Mouse (Mus musculus): ENCODE measurements around the gene Kif26b.

Kif26b gene

DNA sequence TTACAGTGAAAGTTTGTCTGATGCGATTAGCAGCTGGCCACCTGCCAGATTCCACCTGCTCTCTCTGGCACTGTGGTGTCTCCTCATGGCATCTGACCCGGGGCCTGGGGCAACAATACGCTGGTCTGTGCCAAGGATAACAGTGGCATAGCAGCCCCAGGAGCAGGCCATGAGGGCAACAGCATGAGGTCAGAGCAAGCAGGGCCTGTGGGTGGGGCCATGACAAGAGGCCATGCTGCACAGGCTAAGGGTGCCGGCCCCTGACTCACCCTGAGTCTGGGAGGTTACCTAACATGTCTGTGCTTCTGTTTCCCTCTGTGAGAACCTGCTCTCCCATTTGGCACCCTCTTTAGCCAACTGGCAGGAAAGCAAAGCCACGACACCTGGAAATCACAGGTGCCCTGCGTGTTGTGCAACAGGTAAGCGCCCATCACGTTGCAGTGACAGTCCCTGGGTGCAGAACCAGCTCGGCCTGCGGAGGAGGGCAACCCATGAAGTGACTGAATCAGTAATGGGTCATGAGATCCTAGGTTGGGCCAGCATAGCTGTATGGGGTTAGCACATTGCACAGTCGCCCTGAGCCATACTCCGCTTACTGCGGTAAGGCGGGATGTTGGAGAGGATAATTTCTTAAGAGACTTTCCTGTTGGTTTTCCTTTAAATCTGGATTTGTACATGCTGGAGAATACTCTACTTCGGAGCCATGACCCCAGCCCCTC is 72.1 kb downstream of the Kif26b start:
- H3K36me3 ChIP-seq (ENCODE audit: control insufficient read depth, insufficient read depth, low read length, poor library complexity, severe bottlenecking), result no peaks in the 10 kb centered on the region
- DNase-seq (ENCODE audit: low read depth, low spot score), result no peak
- no peaks in the 10 kb centered on the region for H3K27me3 ChIP-seq (ENCODE audit: control insufficient read depth, insufficient read depth, low read length, poor library complexity, severe bottlenecking)

- H3K27me3 ChIP-seq (ENCODE audit: control insufficient read depth, insufficient read depth, low read length, poor library complexity, severe bottlenecking), result no peaks in the 10 kb centered on the region
- DNase-seq (ENCODE audit: low read depth, low spot score), result no peak
Observed at GRCm38 (mm10) chr1:178609151-178609775, 80.3 kb downstream of the Kif26b start.

GRCm38 (mm10) chr1:178611512-178611911 is 82.6 kb downstream of the Kif26b start:
- DNase-seq (ENCODE audit: low read depth, low spot score), result no peak
- no peaks in the 10 kb centered on the region for H3K27me3 ChIP-seq (ENCODE audit: control insufficient read depth, insufficient read depth, low read length, poor library complexity, severe bottlenecking)
- H3K36me3 ChIP-seq (ENCODE audit: control insufficient read depth, insufficient read depth, low read length, poor library complexity, severe bottlenecking), result no peaks in the 10 kb centered on the region

More at GRCm38 (mm10) chr1:178609151-178609775, 80.3 kb downstream of the Kif26b start:
- no peaks in the 10 kb centered on the region for H3K36me3 ChIP-seq (ENCODE audit: control insufficient read depth, insufficient read depth, low read length, poor library complexity, severe bottlenecking)

DNA sequence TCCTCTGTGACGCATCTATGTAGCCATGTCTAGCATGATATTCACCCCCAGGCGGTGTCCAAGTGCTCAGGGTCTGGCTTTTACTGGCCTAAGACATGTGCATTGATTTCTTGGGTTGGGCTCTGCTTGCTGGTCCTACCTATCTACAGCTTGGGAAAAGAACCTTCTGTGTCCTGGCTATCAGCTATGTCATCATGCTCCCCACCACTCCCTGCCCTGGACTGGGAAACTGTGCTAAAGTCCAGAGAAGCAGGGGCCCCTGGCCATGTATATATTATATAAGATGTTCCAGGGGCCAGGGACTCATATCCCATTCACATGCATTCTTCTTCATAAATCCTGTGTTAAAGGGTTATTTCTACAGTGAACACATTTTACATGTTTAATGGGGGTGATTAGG is 92.4 kb downstream of the Kif26b start:
- no peak for DNase-seq (ENCODE audit: low read depth, low spot score)
- H3K36me3 ChIP-seq (ENCODE audit: control insufficient read depth, insufficient read depth, low read length, poor library complexity, severe bottlenecking), result no peaks in the 10 kb centered on the region
- H3K27me3 ChIP-seq (ENCODE audit: control insufficient read depth, insufficient read depth, low read length, poor library complexity, severe bottlenecking), result no peaks in the 10 kb centered on the region

DNA sequence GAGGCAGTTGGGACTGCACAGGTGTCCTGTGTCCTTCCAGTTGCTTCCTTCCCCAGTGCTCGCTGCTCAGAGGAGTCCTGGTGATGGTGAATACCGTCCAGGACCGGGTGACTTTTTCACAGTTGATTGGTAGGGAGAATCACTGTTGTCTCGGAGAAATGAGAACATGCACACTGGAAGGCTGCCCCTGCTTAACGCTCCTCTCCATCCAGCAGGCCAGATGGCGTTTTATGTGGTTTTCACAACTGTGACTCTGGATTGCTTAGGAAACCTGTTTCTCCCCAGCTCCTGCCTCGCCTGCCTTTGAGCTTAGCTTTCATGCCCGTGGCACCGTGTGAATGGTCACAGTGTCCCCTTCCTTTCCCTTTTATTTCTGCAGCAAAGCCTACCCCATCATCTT is 95.0 kb downstream of the Kif26b start:
- DNase-seq (ENCODE audit: low read depth, low spot score), result no peak
- Histone ChIP-seq H3K36me3 (ENCODE audit: control insufficient read depth, insufficient read depth, low read length, poor library complexity, severe bottlenecking) (no peaks in the 10 kb centered on the region), H3K27me3 (ENCODE audit: control insufficient read depth, insufficient read depth, low read length, poor library complexity, severe bottlenecking) (no peaks in the 10 kb centered on the region)

GRCm38 (mm10) chr1:178626961-178627381 is 98.0 kb downstream of the Kif26b start:
- Histone ChIP-seq H3K27me3 (ENCODE audit: control insufficient read depth, insufficient read depth, low read length, poor library complexity, severe bottlenecking) (no peaks in the 10 kb centered on the region), H3K36me3 (ENCODE audit: control insufficient read depth, insufficient read depth, low read length, poor library complexity, severe bottlenecking) (no peaks in the 10 kb centered on the region)
- no peak for DNase-seq (ENCODE audit: low read depth, low spot score)

- H3K27me3 ChIP-seq (ENCODE audit: control insufficient read depth, insufficient read depth, low read length, poor library complexity, severe bottlenecking), result no peaks in the 10 kb centered on the region
- no peak for DNase-seq (ENCODE audit: low read depth, low spot score)
Observed at GRCm38 (mm10) chr1:178630042-178630441, 101.1 kb downstream of the Kif26b start.

GRCm38 (mm10) chr1:178631863-178632262 is 102.9 kb downstream of the Kif26b start:
- DNase-seq (ENCODE audit: low read depth, low spot score), result no peak
- H3K36me3 ChIP-seq (ENCODE audit: control insufficient read depth, insufficient read depth, low read length, poor library complexity, severe bottlenecking), result no peaks in the 10 kb centered on the region

More at GRCm38 (mm10) chr1:178630042-178630441, 101.1 kb downstream of the Kif26b start:
- no peaks in the 10 kb centered on the region for H3K36me3 ChIP-seq (ENCODE audit: control insufficient read depth, insufficient read depth, low read length, poor library complexity, severe bottlenecking)

GRCm38 (mm10) chr1:178634359-178635085 is 105.6 kb downstream of the Kif26b start:
- Histone ChIP-seq H3K27me3 (ENCODE audit: control insufficient read depth, insufficient read depth, low read length, poor library complexity, severe bottlenecking) (no peaks in the 10 kb centered on the region), H3K36me3 (ENCODE audit: control insufficient read depth, insufficient read depth, low read length, poor library complexity, severe bottlenecking) (no peaks in the 10 kb centered on the region)
- DNase-seq (ENCODE audit: low read depth, low spot score), result no peak

More at GRCm38 (mm10) chr1:178631863-178632262, 102.9 kb downstream of the Kif26b start:
- H3K27me3 ChIP-seq (ENCODE audit: control insufficient read depth, insufficient read depth, low read length, poor library complexity, severe bottlenecking), result no peaks in the 10 kb centered on the region

- no peak for DNase-seq (ENCODE audit: low read depth, low spot score)
- H3K36me3 ChIP-seq (ENCODE audit: control insufficient read depth, insufficient read depth, low read length, poor library complexity, severe bottlenecking), result no peaks in the 10 kb centered on the region
- no peaks in the 10 kb centered on the region for H3K27me3 ChIP-seq (ENCODE audit: control insufficient read depth, insufficient read depth, low read length, poor library complexity, severe bottlenecking)
Observed at GRCm38 (mm10) chr1:178635470-178635869, 106.5 kb downstream of the Kif26b start.

GRCm38 (mm10) chr1:178637293-178637692 is 108.4 kb downstream of the Kif26b start:
- H3K36me3 ChIP-seq (ENCODE audit: control insufficient read depth, insufficient read depth, low read length, poor library complexity, severe bottlenecking), result no peaks in the 10 kb centered on the region
- DNase-seq (ENCODE audit: low read depth, low spot score), result no peak
- no peaks in the 10 kb centered on the region for H3K27me3 ChIP-seq (ENCODE audit: control insufficient read depth, insufficient read depth, low read length, poor library complexity, severe bottlenecking)

- Histone ChIP-seq H3K36me3 (ENCODE audit: control insufficient read depth, insufficient read depth, low read length, poor library complexity, severe bottlenecking) (no peaks in the 10 kb centered on the region), H3K27me3 (ENCODE audit: control insufficient read depth, insufficient read depth, low read length, poor library complexity, severe bottlenecking) (no peaks in the 10 kb centered on the region)
- no peak for DNase-seq (ENCODE audit: low read depth, low spot score)
Observed at GRCm38 (mm10) chr1:178639951-178640350, 111.0 kb downstream of the Kif26b start.

DNA sequence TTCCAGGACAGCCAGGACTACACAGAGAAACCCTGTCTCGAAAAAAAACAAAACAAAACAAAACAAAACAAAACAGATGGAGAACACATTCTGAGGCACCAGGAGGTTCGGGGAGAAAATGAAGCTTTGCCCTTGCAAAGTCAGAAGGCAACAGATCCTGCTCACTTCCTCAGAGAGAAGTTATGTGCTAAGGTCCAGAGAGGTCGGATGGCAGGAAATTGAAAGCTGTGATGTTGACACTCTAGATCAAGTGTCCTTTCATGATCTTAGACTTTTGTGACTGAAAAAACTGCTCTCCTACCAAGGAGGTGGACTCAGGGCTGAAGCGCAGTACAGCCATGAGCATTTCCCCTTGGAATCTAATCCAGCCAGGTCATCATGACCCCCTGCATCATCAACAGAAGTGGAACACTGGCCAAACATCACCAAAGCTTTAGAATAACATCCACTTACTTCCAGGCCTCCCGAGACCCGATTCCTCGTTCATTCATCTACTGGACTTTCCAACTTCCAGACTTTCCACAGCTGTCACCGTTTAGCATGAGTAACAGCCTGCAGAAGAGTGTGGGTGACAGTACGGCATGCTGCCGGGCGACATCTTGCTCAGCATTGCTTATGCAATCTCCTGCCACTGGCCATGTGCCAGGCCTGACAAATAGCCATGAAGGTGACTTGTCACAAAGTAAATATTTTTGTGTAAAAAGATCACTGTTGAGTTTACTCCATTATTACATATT is 112.0 kb downstream of the Kif26b start:
- DNase-seq (ENCODE audit: low read depth, low spot score), result no peak
- Histone ChIP-seq H3K27me3 (ENCODE audit: control insufficient read depth, insufficient read depth, low read length, poor library complexity, severe bottlenecking) (no peaks in the 10 kb centered on the region), H3K36me3 (ENCODE audit: control insufficient read depth, insufficient read depth, low read length, poor library complexity, severe bottlenecking) (no peaks in the 10 kb centered on the region)

- no peak for DNase-seq (ENCODE audit: low read depth, low spot score)
- no peaks in the 10 kb centered on the region for H3K36me3 ChIP-seq (ENCODE audit: control insufficient read depth, insufficient read depth, low read length, poor library complexity, severe bottlenecking)
- H3K27me3 ChIP-seq (ENCODE audit: control insufficient read depth, insufficient read depth, low read length, poor library complexity, severe bottlenecking), result no peaks in the 10 kb centered on the region
Observed at GRCm38 (mm10) chr1:178641788-178642187, 112.9 kb downstream of the Kif26b start.

Data from splenic B cell, adult 2 months (primary cell).